In genomic region chr2:37479559-37479958, GRCm38 (mm10) we compare ENCODE assay signal across 24 mouse cellular contexts. TPM values are rescaled to one million over a fixed set of nuclear protein-coding genes. Genes with fewer than 3 reads are reported as not detected.
A peak's percentile ranks its signal among the peaks of the same experiment; 100 is the strongest.
DNase-seq lines count a peak whose midpoint lies in the region; ATAC-seq and TF ChIP-seq lines count a peak whose summit lies in the region.
"Had no signal": no experiment of that assay in that cellular context is flagged by ENCODE, and none has a peak within 500 bp of the region (broad histone marks: within the 10 kb centered on the region; RNA-seq: fewer than 3 reads in every experiment).

No protein-coding gene starts in this region.

- peaks cover 9% of the 10 kb centered on the region for H3K36me3 ChIP-seq in liver, embryonic 14.5 days (replicated peaks; ENCODE audit: control insufficient read depth, insufficient read depth, low read depth)
- H3K36me3 ChIP-seq in liver, embryonic 11.5 days (ENCODE audit: control insufficient read depth, insufficient read depth, low read length): peaks cover 20% of the 10 kb centered on the region
- H3K36me3 ChIP-seq in MEL (ENCODE audit: control insufficient read depth in 1 of 2, insufficient read depth in 2 of 2, low read length in 2 of 2): peaks cover 3 to 25% of the 10 kb centered on the region in 2 experiments; a peak in 3 of 4 replicates

- no peak overlapping the region for H3K9ac ChIP-seq in liver, embryonic 14.5 days (replicated peaks)
- no peak overlapping the region for H3K9ac ChIP-seq in liver, embryonic 11.5 days (ENCODE audit: low read depth, low read length)
- no peak overlapping the region for H3K9ac ChIP-seq in MEL (ENCODE audit: control insufficient read depth, low read depth, low read length, poor library complexity, severe bottlenecking)
- H3K9ac ChIP-seq: embryonic facial prominence, embryonic 13.5 days; embryonic facial prominence, embryonic 15.5 days; forebrain, embryonic 12.5 days had no signal

- no peak for TF ChIP-seq CTCF in liver, embryonic 14.5 days (IDR thresholded peaks at IDR 0.05; ENCODE audit: low read depth)
- no peak for TF ChIP-seq CTCF in MEL (IDR thresholded peaks at IDR 0.05 in 2 of 3, conservative IDR thresholded peaks at IDR 0.05 in 1 of 3; ENCODE audit: control insufficient read depth in 1 of 3, insufficient read depth in 1 of 3, low read depth in 2 of 3, low read length in 3 of 3, poor library complexity in 1 of 3, severe bottlenecking in 1 of 3)

- H3K27me3 ChIP-seq in liver, embryonic 14.5 days (ENCODE audit: control insufficient read depth, insufficient read depth, low read length): no peaks in the 10 kb centered on the region
- H3K27me3 ChIP-seq in liver, embryonic 11.5 days (replicated peaks; ENCODE audit: control insufficient read depth, insufficient read depth, low read length): no peaks in the 10 kb centered on the region
- H3K27me3 ChIP-seq in MEL (ENCODE audit: control insufficient read depth in 1 of 2, insufficient read depth in 2 of 2, low read length in 2 of 2): no peaks in the 10 kb centered on the region
- H3K27me3 ChIP-seq: embryonic facial prominence, embryonic 13.5 days; embryonic facial prominence, embryonic 15.5 days; forebrain, embryonic 12.5 days; Patski had no signal

- H3K79me2 ChIP-seq in MEL (ENCODE audit: control insufficient read depth, insufficient read depth, low read length, poor library complexity): no peaks in the 10 kb centered on the region

- no peak for TF ChIP-seq POLR2A in MEL (IDR thresholded peaks at IDR 0.05; ENCODE audit: control insufficient read depth in 1 of 2, insufficient read depth in 1 of 2, low read depth in 1 of 2, low read length in 2 of 2, poor library complexity in 1 of 2)

- no peaks in the 10 kb centered on the region for H3K9me3 ChIP-seq in liver, embryonic 14.5 days (ENCODE audit: control insufficient read depth, low read length)
- no peaks in the 10 kb centered on the region for H3K9me3 ChIP-seq in liver, embryonic 11.5 days (ENCODE audit: control insufficient read depth, low read length)
- no peaks in the 10 kb centered on the region for H3K9me3 ChIP-seq in MEL (replicated peaks; ENCODE audit: insufficient read depth, low read length)
- H3K9me3 ChIP-seq: embryonic facial prominence, embryonic 13.5 days; embryonic facial prominence, embryonic 15.5 days; forebrain, embryonic 10.5 days; forebrain, embryonic 12.5 days had no signal

- no peak overlapping the region for H3K4me3 ChIP-seq in liver, embryonic 14.5 days (ENCODE audit: insufficient read depth in 1 of 2, low read depth in 2 of 2, low read length in 2 of 2)
- no peak overlapping the region for H3K4me3 ChIP-seq in liver, embryonic 11.5 days (ENCODE audit: low read depth, low read length)
- H3K4me3 ChIP-seq in MEL (ENCODE audit: control insufficient read depth in 1 of 2, insufficient read depth in 1 of 2, low read depth in 2 of 2, low read length in 2 of 2): no peak overlapping the region
- H3K4me3 ChIP-seq: embryonic facial prominence, embryonic 13.5 days; embryonic facial prominence, embryonic 15.5 days; erythroblast, embryonic 14.5 days; forebrain, embryonic 10.5 days; forebrain, embryonic 12.5 days had no signal

- no peak for ATAC-seq in liver, embryonic 14.5 days (ENCODE audit: insufficient read depth)
- ATAC-seq in liver, embryonic 11.5 days (replicated peaks; ENCODE audit: low FRiP score): no peak
- ATAC-seq in megakaryocyte progenitor cell, adult 5-6 weeks (replicated peaks; ENCODE audit: poor library complexity): 0 out of 2 replicates have a peak, but pooled peaks have one; percentile 42
- ATAC-seq: activated CD4-positive, CD25-positive, alpha-beta regulatory T cell, adult 4 months; forebrain, embryonic 14.5 days; forebrain, embryonic 16.5 days; Patski had no signal

- H3K4me1 ChIP-seq in liver, embryonic 14.5 days (replicated peaks; ENCODE audit: control insufficient read depth in 2 of 2, insufficient read depth in 2 of 2, low read length in 1 of 2): 0 out of 4 replicates have a peak, but pooled peaks cover 2 to 4% of the 10 kb centered on the region in 2 experiments
- no peaks in the 10 kb centered on the region for H3K4me1 ChIP-seq in liver, embryonic 11.5 days (replicated peaks; ENCODE audit: control insufficient read depth, insufficient read depth, low read length)
- H3K4me1 ChIP-seq in MEL (ENCODE audit: control insufficient read depth in 1 of 2, insufficient read depth in 2 of 2, low read length in 2 of 2): peaks cover 5 to 9% of the 10 kb centered on the region in 2 experiments
- H3K4me1 ChIP-seq: embryonic facial prominence, embryonic 13.5 days; embryonic facial prominence, embryonic 15.5 days; forebrain, embryonic 10.5 days; forebrain, embryonic 12.5 days had no signal

- TF ChIP-seq RAD21 in MEL (IDR thresholded peaks at IDR 0.05; ENCODE audit: low read depth, low read length): no peak

- no peak for DNase-seq in liver, embryonic 14.5 days (ENCODE audit: low read depth in 3 of 3, low spot score in 3 of 3)
- no peak for DNase-seq in liver, embryonic 11.5 days (ENCODE audit: low spot score)
- peak; percentile 54 for DNase-seq in MEL (ENCODE audit: low read depth, low spot score)
- DNase-seq in cerebellum, postnatal 36 days: no peak
- DNase-seq in urinary bladder, postnatal 10 days (ENCODE audit: low spot score): no peak
- DNase-seq: adrenal gland, adult 8-10 months; adrenal gland, postnatal 14 days; adrenal gland, postnatal 36 days; cerebellum, adult 11-12 months; cerebellum, adult 2 months; cerebellum, adult 9-10 months; cerebellum, postnatal 10 days; cerebellum, postnatal 25 days; embryo, embryonic 11 days had no signal

- peak overlapping the region; percentile 29; the same call in 1 of the 2 replicates for H3K4me2 ChIP-seq in liver, embryonic 14.5 days (ENCODE audit: low read depth)
- no peak overlapping the region for H3K4me2 ChIP-seq in liver, embryonic 11.5 days
- H3K4me2 ChIP-seq: embryonic facial prominence, embryonic 13.5 days; embryonic facial prominence, embryonic 15.5 days; forebrain, embryonic 12.5 days had no signal

- TF ChIP-seq EP300 in liver, embryonic 14.5 days (IDR thresholded peaks at IDR 0.05; ENCODE audit: low read depth): no peak
- TF ChIP-seq EP300 in MEL (IDR thresholded peaks at IDR 0.05; ENCODE audit: low read depth in 1 of 2, low read length in 2 of 2): peak; percentile 70 to 76

- H3K27ac ChIP-seq in liver, embryonic 14.5 days: no peak overlapping the region
- no peak overlapping the region for H3K27ac ChIP-seq in liver, embryonic 11.5 days (ENCODE audit: low read depth, low read length)
- H3K27ac ChIP-seq in MEL (ENCODE audit: control insufficient read depth, low read depth, low read length): peak overlapping the region; percentile 42
- H3K27ac ChIP-seq: embryonic facial prominence, embryonic 13.5 days; embryonic facial prominence, embryonic 15.5 days; forebrain, embryonic 10.5 days; forebrain, embryonic 12.5 days had no signal

RNA-seq across cellular contexts. Expression of gene Rabgap1, which starts 36.5 kb away (rescaled TPM):
- polyA plus RNA-seq in liver, embryonic 14.5 days (2012; rRNA removed): 3.5 and 5.0 TPM in 2 replicates
- 6.8 and 7.6 TPM in 2 replicates for polyA plus RNA-seq in liver, embryonic 14.5 days (2014; fragmentation: Nextera tagmentation; extraction: Ambion mirVana)
- polyA plus RNA-seq in liver, embryonic 11.5 days (2014; fragmentation: Nextera tagmentation; extraction: Ambion mirVana): 20.3 and 20.4 TPM in 2 replicates
- total RNA-seq in MEL (2012; rRNA removed): 10.5 and 12.6 TPM in 2 replicates
- 10 to 100 TPM; 12.9 to 49.8 TPM for polyA plus RNA-seq in MEL (2012; ENCODE audit: insufficient read depth in 1 of 2, insufficient read length in 2 of 2, low read depth in 1 of 2, low replicate concordance in 2 of 2, missing spikeins in 1 of 2)
- 20.0 and 31.9 TPM in 2 replicates for total RNA-seq in megakaryocyte progenitor cell, adult 5-6 weeks (2015)
- total RNA-seq in megakaryocyte progenitor cell, adult 5-6 weeks (2017): 30.4 and 39.1 TPM in 2 replicates

RNA-seq across cellular contexts. Expression of gene Gpr21, which starts 36.6 kb away (rescaled TPM):
- 0.04 and 0.06 TPM in 2 replicates for polyA plus RNA-seq in liver, embryonic 14.5 days (2012; rRNA removed)
- polyA plus RNA-seq in liver, embryonic 14.5 days (2014; fragmentation: Nextera tagmentation; extraction: Ambion mirVana): not detected in 2 replicates
- 0.25 and 0.51 TPM in 2 replicates for polyA plus RNA-seq in liver, embryonic 11.5 days (2014; fragmentation: Nextera tagmentation; extraction: Ambion mirVana)
- 0.16 and 0.23 TPM in 2 replicates for total RNA-seq in MEL (2012; rRNA removed)
- polyA plus RNA-seq in MEL (2012; ENCODE audit: insufficient read depth in 1 of 2, insufficient read length in 2 of 2, low read depth in 1 of 2, low replicate concordance in 2 of 2, missing spikeins in 1 of 2): under 1 TPM in 1 of 2 experiments, not detected in 1; 0.01 TPM
- total RNA-seq in megakaryocyte progenitor cell, adult 5-6 weeks (2015): 1.5 and 1.7 TPM in 2 replicates
- 0.29 and 0.88 TPM in 2 replicates for total RNA-seq in megakaryocyte progenitor cell, adult 5-6 weeks (2017)
- polyA plus RNA-seq: erythroblast, embryonic 14.5 days had no signal

RNA-seq across cellular contexts. Expression of gene Zbtb6, which starts 36.6 kb away (rescaled TPM):
- polyA plus RNA-seq in liver, embryonic 14.5 days (2012; rRNA removed): 3.0 and 3.6 TPM in 2 replicates
- polyA plus RNA-seq in liver, embryonic 14.5 days (2014; fragmentation: Nextera tagmentation; extraction: Ambion mirVana): 1.3 TPM in 2 replicates
- 4.0 and 4.4 TPM in 2 replicates for polyA plus RNA-seq in liver, embryonic 11.5 days (2014; fragmentation: Nextera tagmentation; extraction: Ambion mirVana)
- 7.4 and 8.7 TPM in 2 replicates for total RNA-seq in MEL (2012; rRNA removed)
- 1 to 10 TPM in 1 of 2 experiments, not detected in 1; 5.3 TPM for polyA plus RNA-seq in MEL (2012; ENCODE audit: insufficient read depth in 1 of 2, insufficient read length in 2 of 2, low read depth in 1 of 2, low replicate concordance in 2 of 2, missing spikeins in 1 of 2)
- 16.2 and 17.4 TPM in 2 replicates for total RNA-seq in megakaryocyte progenitor cell, adult 5-6 weeks (2015)
- 20.3 and 22.3 TPM in 2 replicates for total RNA-seq in megakaryocyte progenitor cell, adult 5-6 weeks (2017)

RNA-seq across cellular contexts. Expression of gene Zbtb26, which starts 36.6 kb away (rescaled TPM):
- polyA plus RNA-seq in liver, embryonic 14.5 days (2012; rRNA removed): 1.5 and 1.9 TPM in 2 replicates
- 1.3 TPM in 2 replicates for polyA plus RNA-seq in liver, embryonic 14.5 days (2014; fragmentation: Nextera tagmentation; extraction: Ambion mirVana)
- polyA plus RNA-seq in liver, embryonic 11.5 days (2014; fragmentation: Nextera tagmentation; extraction: Ambion mirVana): 7.6 and 7.7 TPM in 2 replicates
- total RNA-seq in MEL (2012; rRNA removed): 4.6 and 5.0 TPM in 2 replicates
- 1 to 10 TPM in 1 of 2 experiments, not detected in 1; 4.2 TPM for polyA plus RNA-seq in MEL (2012; ENCODE audit: insufficient read depth in 1 of 2, insufficient read length in 2 of 2, low read depth in 1 of 2, low replicate concordance in 2 of 2, missing spikeins in 1 of 2)
- total RNA-seq in megakaryocyte progenitor cell, adult 5-6 weeks (2015): 7.3 and 8.3 TPM in 2 replicates
- total RNA-seq in megakaryocyte progenitor cell, adult 5-6 weeks (2017): 8.2 and 11.8 TPM in 2 replicates

RNA-seq across cellular contexts. Expression of gene Rc3h2, which starts 56.9 kb away (rescaled TPM):
- polyA plus RNA-seq in liver, embryonic 14.5 days (2012; rRNA removed): 2.9 and 3.7 TPM in 2 replicates
- 3.0 and 3.2 TPM in 2 replicates for polyA plus RNA-seq in liver, embryonic 14.5 days (2014; fragmentation: Nextera tagmentation; extraction: Ambion mirVana)
- 7.2 and 8.8 TPM in 2 replicates for polyA plus RNA-seq in liver, embryonic 11.5 days (2014; fragmentation: Nextera tagmentation; extraction: Ambion mirVana)
- 9.8 and 10.5 TPM in 2 replicates for total RNA-seq in MEL (2012; rRNA removed)
- 10 to 100 TPM in 1 of 2 experiments, 1 to 10 TPM in 1; 4.1 to 43.5 TPM for polyA plus RNA-seq in MEL (2012; ENCODE audit: insufficient read depth in 1 of 2, insufficient read length in 2 of 2, low read depth in 1 of 2, low replicate concordance in 2 of 2, missing spikeins in 1 of 2)
- 28.8 and 29.9 TPM in 2 replicates for total RNA-seq in megakaryocyte progenitor cell, adult 5-6 weeks (2015)
- total RNA-seq in megakaryocyte progenitor cell, adult 5-6 weeks (2017): 23.1 and 37.1 TPM in 2 replicates
